Mouse (Mus musculus): ENCODE measurements around the gene Zfyve28. TPM values are rescaled to one million over a fixed set of nuclear protein-coding genes. Genes with fewer than 3 reads are reported as not detected.

Zfyve28 gene
- total RNA-seq (2021) (under 1 TPM; 0.40 to 0.90 TPM), polyA plus RNA-seq (2012; rRNA removed) (1.6 and 3.8 TPM in 2 replicates)
- long read RNA-seq: 0 reads

- peak; percentile 78 for DNase-seq
Measured at GRCm38 (mm10) chr5:34288154-34288716, at the start of gene Zfyve28, which contains the start of gene Cfap99. TSS of gene Zfyve28 (minus strand) at chr5:34288449. TSS of gene Cfap99 (plus strand) at chr5:34288600.

GRCm38 (mm10) chr5:34336775-34337450, 48.7 kb upstream of the Zfyve28 start:
- DNase-seq: peak; percentile 76

- peak; percentile 97 for DNase-seq
Measured at GRCm38 (mm10) chr5:34336097-34336774, 48.0 kb upstream of the Zfyve28 start, which contains the start of gene Rnf4. TSS of gene Rnf4 (plus strand) at chr5:34336289.

GRCm38 (mm10) chr5:34335539-34336096, 47.4 kb upstream of the Zfyve28 start:
- no peak for DNase-seq

- DNase-seq: no peak
Measured at GRCm38 (mm10) chr5:34334081-34334480, 45.8 kb upstream of the Zfyve28 start.

GRCm38 (mm10) chr5:34330136-34330535, 41.9 kb upstream of the Zfyve28 start:
- no peak for DNase-seq

GRCm38 (mm10) chr5:34326875-34327576, 38.8 kb upstream of the Zfyve28 start:
- DNase-seq: peak; percentile 30

- no peak for DNase-seq
Measured at GRCm38 (mm10) chr5:34326249-34326691, 38.0 kb upstream of the Zfyve28 start.

GRCm38 (mm10) chr5:34325286-34325685, 37.0 kb upstream of the Zfyve28 start:
- DNase-seq: no peak

- no peak for DNase-seq
Measured at GRCm38 (mm10) chr5:34321236-34321635, 33.0 kb upstream of the Zfyve28 start.

- no peak for DNase-seq
Measured at GRCm38 (mm10) chr5:34319491-34320034, 31.3 kb upstream of the Zfyve28 start.

- no peak for DNase-seq
Measured at GRCm38 (mm10) chr5:34309016-34309415, 20.8 kb upstream of the Zfyve28 start.

GRCm38 (mm10) chr5:34302377-34302776, 14.1 kb upstream of the Zfyve28 start:
- DNase-seq: no peak

- DNase-seq: peak; percentile 21
Measured at GRCm38 (mm10) chr5:34298937-34299535, 10.8 kb upstream of the Zfyve28 start.

- DNase-seq: no peak
Measured at GRCm38 (mm10) chr5:34298061-34298460, 9.8 kb upstream of the Zfyve28 start.

GRCm38 (mm10) chr5:34295141-34295540, 6.9 kb upstream of the Zfyve28 start:
- peak; percentile 67 for DNase-seq

GRCm38 (mm10) chr5:34294696-34295095, 6.4 kb upstream of the Zfyve28 start:
- DNase-seq: no peak

GRCm38 (mm10) chr5:34293363-34293762, 5.1 kb upstream of the Zfyve28 start:
- no peak for DNase-seq

- no peak for DNase-seq
Measured at GRCm38 (mm10) chr5:34289286-34289685, 1.0 kb upstream of the Zfyve28 start.

GRCm38 (mm10) chr5:34287838-34288145, 457 bp downstream of the Zfyve28 start:
- no peak for DNase-seq

Data from adrenal gland, adult 2 months (tissue).